Mouse (Mus musculus) midbrain, embryonic 12.5 days (tissue): ENCODE results near the gene Prkg1. TPM values are rescaled to one million over a fixed set of nuclear protein-coding genes. Genes with fewer than 3 reads are reported as not detected.

Experiments used
- ATAC-seq: fragments of 200-750 bp; cut with Nextera tagmentation; 2 replicates; pipeline ENCODE4 v1.8.0; 2017; ENCODE audit warnings: low read depth, moderate TSS enrichment, moderate library complexity; ENCODE audit not compliant: low FRiP score
- H3K27ac ChIP-seq: fragments of 300-500 bp; sonication (generic); replicated peaks from 2 replicates; pipeline ENCODE4 v1.5.1; 2016; ENCODE audit warnings: mild to moderate bottlenecking
- H3K27me3 ChIP-seq: fragments of 300-500 bp; sonication (generic); 2 replicates; pipeline ENCODE4 v1.6.1; 2016; ENCODE audit warnings: mild to moderate bottlenecking
- H3K36me3 ChIP-seq: fragments of 300-500 bp; sonication (generic); 2 replicates; pipeline ENCODE4 v1.6.1; 2016
- H3K4me1 ChIP-seq: fragments of 300-500 bp; sonication (generic); 2 replicates; pipeline ENCODE4 v1.6.1; 2016
- H3K4me2 ChIP-seq: fragments of 300-500 bp; sonication (generic); replicated peaks from 2 replicates; pipeline ENCODE4 v1.6.1; 2016; ENCODE audit warnings: mild to moderate bottlenecking, moderate library complexity
- H3K4me3 ChIP-seq: fragments of 300-500 bp; sonication (generic); 2 replicates; pipeline ENCODE4 v1.5.1; 2016; ENCODE audit warnings: mild to moderate bottlenecking
- H3K9ac ChIP-seq: fragments of 300-500 bp; sonication (generic); replicated peaks from 2 replicates; pipeline ENCODE4 v1.6.1; 2016; ENCODE audit warnings: mild to moderate bottlenecking, moderate library complexity
- H3K9me3 ChIP-seq: fragments of 300-500 bp; sonication (generic); 2 replicates; pipeline ENCODE4 v1.6.1; 2016; ENCODE audit warnings: mild to moderate bottlenecking
- WGBS: fragments of 180-500 bp; shearing (Covaris S2); methylation state at CpG from one replicate; pipeline ENCODE4 v1.1.7; 2016; 5-methylcytosine and 5-hydroxymethylcytosine counted together
- polyA plus RNA-seq: library from polyadenylated mRNA; unstranded; fragments of >200 nt; fragmentation: Nextera tagmentation; extraction: Ambion mirVana; gene quantifications from 2 replicates; pipeline ENCODE4 v1.2.1, GENCODE M21; 2016

Prkg1 gene
- polyA plus RNA-seq, 1 experiment from 2014 or later = 8.7 TPM

DNA sequence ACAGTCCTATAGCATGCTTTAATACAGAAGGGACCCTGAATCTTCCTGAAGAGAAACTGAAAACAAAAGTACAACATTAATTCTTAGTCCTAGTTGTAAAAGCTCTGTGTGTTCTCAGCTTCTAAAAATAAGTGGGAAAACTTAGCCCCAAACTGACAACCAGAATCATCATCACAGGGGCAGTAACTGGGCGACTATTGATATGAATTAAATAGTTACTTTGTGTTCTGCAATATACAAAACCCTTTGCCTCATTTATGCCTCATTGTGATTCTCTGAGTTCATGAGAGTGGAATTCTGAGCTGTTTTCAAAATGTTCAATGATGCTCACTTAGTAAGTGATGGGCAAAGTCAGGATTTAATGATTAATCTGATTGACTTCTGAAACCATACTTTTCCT lies 170.8 kb downstream of the Prkg1 start:
- Histone ChIP-seq H3K9ac (no peak overlapping the region), H3K4me2 (no peak overlapping the region), H3K4me1 (no peaks in the 10 kb centered on the region), H3K9me3 (no peaks in the 10 kb centered on the region), H3K4me3 (no peak overlapping the region), H3K36me3 (no peaks in the 10 kb centered on the region), H3K27me3 (no peaks in the 10 kb centered on the region), H3K27ac (no peak overlapping the region)
- no peak for ATAC-seq
- 74% methylated on average over 1 of the region's 1 CpGs for WGBS

DNA sequence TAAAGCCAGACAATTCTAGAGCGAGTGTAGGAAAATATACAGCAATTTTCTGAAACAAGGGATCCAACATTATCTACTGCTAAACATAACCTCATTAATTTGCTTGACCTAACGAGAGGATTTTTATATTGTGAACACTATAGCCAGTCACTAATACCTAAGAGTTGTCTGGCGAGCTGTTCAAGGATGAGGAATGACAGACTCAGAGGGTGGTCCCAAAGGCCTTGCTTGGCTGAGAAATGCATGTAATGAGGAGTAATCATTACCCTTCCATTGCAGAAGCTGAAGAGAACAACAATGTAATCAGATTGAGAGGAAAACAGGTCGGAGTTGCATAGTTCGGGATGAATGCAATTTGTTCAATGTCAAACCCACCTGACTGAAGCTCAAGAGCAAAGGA lies 174.1 kb downstream of the Prkg1 start:
- WGBS = 82% methylated on average over 5 of the region's 5 CpGs

DNA sequence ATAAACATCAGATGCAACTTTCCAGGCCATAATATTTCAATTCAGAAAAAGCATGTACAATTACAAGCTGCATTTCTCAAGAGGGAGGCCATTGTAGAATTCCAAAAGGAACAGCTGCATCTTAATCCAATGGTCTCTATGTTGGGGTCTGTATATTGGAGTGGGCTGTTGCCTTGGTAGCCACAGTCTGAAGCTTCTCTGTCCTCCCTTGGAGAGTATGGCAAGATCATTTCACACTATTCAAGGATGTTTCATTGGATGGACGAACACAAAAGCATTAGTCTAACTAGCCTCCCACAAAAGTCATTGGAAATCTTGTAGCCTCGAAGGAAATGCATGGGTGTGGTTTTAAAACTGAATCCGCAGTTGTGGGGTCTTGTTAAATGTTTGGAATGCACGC lies 187.7 kb downstream of the Prkg1 start:
- Histone ChIP-seq H3K36me3 (no peaks in the 10 kb centered on the region), H3K4me3 (no peak overlapping the region), H3K27me3 (no peaks in the 10 kb centered on the region), H3K9me3 (no peaks in the 10 kb centered on the region), H3K9ac (no peak overlapping the region), H3K4me1 (no peaks in the 10 kb centered on the region), H3K27ac (no peak overlapping the region), H3K4me2 (no peak overlapping the region)
- ATAC-seq = 0 out of 2 replicates have a peak, but pooled peaks have one; percentile 34
- WGBS = 26% methylated on average over 4 of the region's 4 CpGs

More for the DNA sequence above, 174.1 kb downstream of the Prkg1 start:
- no peaks in the 10 kb centered on the region for H3K9me3 ChIP-seq
- no peak for ATAC-seq
- no peak overlapping the region for H3K4me3 ChIP-seq
- H3K9ac ChIP-seq = no peak overlapping the region
- H3K4me1 ChIP-seq = no peaks in the 10 kb centered on the region
- H3K4me2 ChIP-seq = no peak overlapping the region
- H3K27me3 ChIP-seq = no peaks in the 10 kb centered on the region
- no peak overlapping the region for H3K27ac ChIP-seq
- H3K36me3 ChIP-seq = no peaks in the 10 kb centered on the region

DNA sequence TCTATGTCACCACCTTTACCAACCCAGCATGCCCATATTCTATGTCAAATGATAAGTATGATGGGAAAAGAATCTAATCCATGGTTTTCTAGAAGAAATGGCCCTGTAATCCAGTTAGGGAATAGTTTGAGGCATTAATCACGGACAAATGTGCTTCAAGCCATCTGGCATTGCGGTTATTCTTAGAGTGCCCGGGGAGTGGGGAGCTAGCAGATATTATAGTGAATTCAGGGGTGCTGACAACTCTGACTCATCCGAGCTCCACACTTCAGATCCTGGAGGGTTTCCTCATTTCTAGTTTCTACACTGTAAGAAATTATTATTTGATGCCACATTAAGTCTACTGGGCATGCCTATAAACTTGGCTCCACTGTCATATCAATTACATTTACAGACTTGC lies 200.5 kb downstream of the Prkg1 start:
- Histone ChIP-seq H3K27ac (no peak overlapping the region), H3K9me3 (no peaks in the 10 kb centered on the region), H3K4me2 (no peak overlapping the region), H3K36me3 (no peaks in the 10 kb centered on the region), H3K27me3 (no peaks in the 10 kb centered on the region), H3K4me1 (no peaks in the 10 kb centered on the region), H3K4me3 (no peak overlapping the region), H3K9ac (no peak overlapping the region)
- no peak for ATAC-seq
- WGBS = 93% methylated on average over 4 of the region's 4 CpGs

DNA sequence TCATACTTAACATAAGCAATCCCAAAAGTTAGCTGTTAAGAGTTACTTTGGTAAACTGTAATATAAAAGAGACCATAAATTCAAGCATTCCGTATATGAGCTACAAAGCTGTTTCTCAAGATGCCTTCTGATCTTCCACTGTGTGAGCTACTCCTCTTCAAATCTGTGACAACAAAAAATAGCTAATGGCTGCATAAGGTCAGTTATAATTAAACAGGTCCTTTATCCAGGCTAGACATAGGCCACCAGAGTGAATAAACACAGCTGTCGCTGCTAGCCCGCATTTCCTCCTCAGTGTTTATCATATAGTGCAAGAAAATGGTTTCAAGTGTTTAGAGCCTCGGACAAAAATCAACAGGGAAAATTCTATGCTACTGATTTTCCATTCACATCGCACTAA lies 218.8 kb downstream of the Prkg1 start:
- Histone ChIP-seq H3K4me1 (no peaks in the 10 kb centered on the region), H3K27me3 (no peaks in the 10 kb centered on the region), H3K4me3 (no peak overlapping the region), H3K36me3 (no peaks in the 10 kb centered on the region), H3K9ac (no peak overlapping the region), H3K27ac (no peak overlapping the region), H3K4me2 (no peak overlapping the region), H3K9me3 (no peaks in the 10 kb centered on the region)
- WGBS = 73% methylated on average over 5 of the region's 5 CpGs
- ATAC-seq = no peak

DNA sequence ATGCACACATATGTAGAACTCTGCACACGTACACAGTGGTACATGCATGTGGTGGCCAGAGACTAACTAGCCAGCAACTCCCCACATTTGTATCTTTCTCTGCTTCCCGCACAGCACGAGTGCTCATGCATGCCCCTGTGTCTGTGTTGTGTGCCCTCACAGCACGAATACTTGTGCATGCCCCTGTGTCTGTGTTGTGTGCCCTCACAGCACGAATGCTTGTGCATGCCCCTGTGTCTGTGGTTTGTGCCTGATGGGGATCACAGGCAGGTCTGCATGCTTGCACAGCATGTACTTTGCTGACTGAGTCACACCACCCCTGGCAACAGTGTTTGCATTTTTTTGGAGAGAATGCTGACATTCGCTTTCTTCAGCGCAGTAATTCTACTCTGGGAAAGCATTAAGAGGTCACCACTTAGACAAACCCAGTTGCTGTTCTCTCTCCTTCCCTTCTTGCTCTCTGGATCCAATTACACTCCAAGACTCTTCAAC lies 233.5 kb downstream of the Prkg1 start:
- Histone ChIP-seq H3K9me3 (no peaks in the 10 kb centered on the region), H3K4me2 (no peak overlapping the region), H3K4me1 (0 out of 2 replicates have a peak, but pooled peaks cover 3% of the 10 kb centered on the region), H3K36me3 (no peaks in the 10 kb centered on the region), H3K4me3 (no peak overlapping the region), H3K27ac (no peak overlapping the region), H3K27me3 (no peaks in the 10 kb centered on the region), H3K9ac (no peak overlapping the region)
- 74% methylated on average over 7 of the region's 7 CpGs for WGBS
- ATAC-seq = no peak

DNA sequence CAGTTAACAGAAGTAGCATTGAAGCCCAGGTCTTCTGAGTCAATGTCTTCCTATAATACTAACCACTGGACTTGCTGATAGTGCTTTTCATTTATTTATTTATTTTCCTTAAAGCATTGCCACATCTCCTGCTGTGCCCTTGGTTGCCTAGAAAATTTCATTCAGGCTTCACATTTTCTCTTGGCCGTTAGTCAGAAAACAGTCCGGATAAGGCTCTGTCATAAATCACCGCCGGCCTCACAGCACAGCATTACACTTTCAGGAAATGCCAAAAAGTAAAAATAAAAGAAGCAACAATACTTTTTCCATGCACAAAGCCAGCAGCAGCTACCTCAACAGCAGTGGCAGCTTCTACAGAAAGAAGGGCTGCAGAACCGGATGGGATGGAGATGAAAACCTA lies 234.2 kb downstream of the Prkg1 start:
- Histone ChIP-seq H3K9me3 (no peaks in the 10 kb centered on the region), H3K4me3 (no peak overlapping the region), H3K27me3 (no peaks in the 10 kb centered on the region), H3K36me3 (no peaks in the 10 kb centered on the region), H3K27ac (no peak overlapping the region), H3K4me2 (no peak overlapping the region), H3K4me1 (0 out of 2 replicates have a peak, but pooled peaks cover 3% of the 10 kb centered on the region), H3K9ac (no peak overlapping the region)
- no peak for ATAC-seq
- 72% methylated on average over 5 of the region's 5 CpGs for WGBS

DNA sequence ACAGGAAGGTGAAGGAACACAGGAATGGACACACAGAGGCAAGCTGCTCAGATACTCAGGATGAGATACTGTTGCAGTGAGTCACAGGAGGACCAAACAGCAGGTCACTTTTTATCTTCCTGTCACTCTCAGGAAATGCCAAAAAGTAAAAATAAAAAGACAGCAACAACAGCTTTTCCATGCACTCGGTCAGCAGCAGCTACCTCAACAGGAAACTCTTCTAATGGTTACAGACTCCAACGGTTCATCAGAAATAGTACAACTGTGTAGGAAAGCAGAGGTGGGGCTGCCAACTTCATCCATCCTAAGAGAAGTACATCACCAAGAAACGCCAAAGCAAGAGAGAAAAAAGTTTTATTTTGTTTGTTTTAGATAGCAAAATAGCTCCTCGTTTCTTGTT lies 234.9 kb downstream of the Prkg1 start:
- Histone ChIP-seq H3K9me3 (no peaks in the 10 kb centered on the region), H3K4me1 (0 out of 2 replicates have a peak, but pooled peaks cover 3% of the 10 kb centered on the region), H3K27me3 (no peaks in the 10 kb centered on the region), H3K36me3 (no peaks in the 10 kb centered on the region), H3K4me3 (no peak overlapping the region), H3K27ac (no peak overlapping the region), H3K4me2 (no peak overlapping the region), H3K9ac (no peak overlapping the region)
- ATAC-seq = no peak
- WGBS = 81% methylated on average over 4 of the region's 4 CpGs

DNA sequence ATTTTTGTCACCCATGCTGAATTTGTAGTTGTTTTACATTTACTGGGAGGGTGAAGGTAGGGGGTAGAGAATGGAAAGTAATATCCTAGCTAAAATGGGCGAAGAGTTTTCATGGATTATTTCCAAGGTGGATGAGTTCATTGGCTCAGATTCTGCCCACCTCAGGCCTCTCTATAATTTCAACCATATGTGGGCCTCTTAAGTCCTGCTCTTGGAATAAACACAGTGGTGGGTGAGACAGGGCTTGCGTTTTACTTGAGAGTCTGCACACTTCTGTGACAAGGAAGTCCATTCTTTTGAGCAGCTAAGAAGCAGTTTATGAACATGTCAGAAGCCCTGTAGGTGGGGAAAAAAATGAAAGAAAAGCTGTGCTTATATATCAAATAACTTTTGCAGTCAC lies 250.3 kb downstream of the Prkg1 start:
- Histone ChIP-seq H3K4me1 (no peaks in the 10 kb centered on the region), H3K27ac (no peak overlapping the region), H3K9me3 (no peaks in the 10 kb centered on the region), H3K27me3 (no peaks in the 10 kb centered on the region), H3K4me3 (no peak overlapping the region), H3K4me2 (no peak overlapping the region), H3K9ac (no peak overlapping the region), H3K36me3 (no peaks in the 10 kb centered on the region)
- 84% methylated on average over 2 of the region's 2 CpGs for WGBS
- no peak for ATAC-seq

DNA sequence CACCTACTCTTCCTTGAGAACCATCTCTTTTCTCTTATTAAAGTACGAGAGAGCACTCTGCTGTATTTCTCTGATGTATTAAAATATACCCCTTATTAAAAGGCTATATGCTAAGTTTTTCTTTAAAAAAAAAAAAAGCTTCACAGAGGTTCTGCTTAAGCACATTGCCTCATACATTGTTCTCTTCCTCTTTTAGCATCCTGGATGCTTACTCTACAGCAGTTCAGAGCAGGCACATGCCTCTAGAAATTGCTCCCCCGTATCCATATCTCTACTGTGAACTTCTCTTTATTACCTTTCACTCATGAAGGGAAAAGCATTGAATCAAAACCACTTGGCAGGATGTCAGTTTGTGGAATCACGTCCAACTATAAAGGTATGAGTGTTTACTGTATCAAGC lies 257.0 kb downstream of the Prkg1 start:
- ATAC-seq = no peak
- H3K4me1 ChIP-seq = no peaks in the 10 kb centered on the region
- no peaks in the 10 kb centered on the region for H3K36me3 ChIP-seq
- no peaks in the 10 kb centered on the region for H3K9me3 ChIP-seq
- no peaks in the 10 kb centered on the region for H3K27me3 ChIP-seq
- no peak overlapping the region for H3K4me3 ChIP-seq
- no peak overlapping the region for H3K27ac ChIP-seq
- H3K4me2 ChIP-seq = no peak overlapping the region
- WGBS = 81% methylated on average over 3 of the region's 3 CpGs
- H3K9ac ChIP-seq = no peak overlapping the region

DNA sequence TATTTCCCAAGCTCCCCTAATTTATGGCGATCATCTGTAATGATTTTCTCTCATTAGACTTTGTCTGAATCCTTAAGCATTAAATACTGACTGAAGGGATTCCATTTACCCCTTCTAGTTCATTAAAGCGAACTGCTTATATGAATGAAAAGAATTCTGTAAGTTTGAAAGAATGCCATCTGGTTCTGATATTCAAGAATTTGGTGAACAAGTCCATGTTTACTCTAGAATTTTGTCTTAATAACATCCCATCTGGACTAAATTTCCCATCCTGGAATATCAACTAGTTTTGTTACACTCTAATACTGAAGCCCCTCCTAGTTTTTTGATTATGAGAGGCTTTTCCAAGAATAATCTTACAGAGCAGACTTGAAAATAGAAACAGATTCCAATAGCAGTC lies 258.5 kb downstream of the Prkg1 start:
- WGBS = 80% methylated on average over 2 of the region's 2 CpGs
- no peaks in the 10 kb centered on the region for H3K27me3 ChIP-seq
- H3K4me1 ChIP-seq = no peaks in the 10 kb centered on the region
- ATAC-seq = no peak
- H3K9ac ChIP-seq = no peak overlapping the region
- H3K36me3 ChIP-seq = no peaks in the 10 kb centered on the region
- no peaks in the 10 kb centered on the region for H3K9me3 ChIP-seq
- no peak overlapping the region for H3K27ac ChIP-seq
- H3K4me3 ChIP-seq = no peak overlapping the region
- no peak overlapping the region for H3K4me2 ChIP-seq

DNA sequence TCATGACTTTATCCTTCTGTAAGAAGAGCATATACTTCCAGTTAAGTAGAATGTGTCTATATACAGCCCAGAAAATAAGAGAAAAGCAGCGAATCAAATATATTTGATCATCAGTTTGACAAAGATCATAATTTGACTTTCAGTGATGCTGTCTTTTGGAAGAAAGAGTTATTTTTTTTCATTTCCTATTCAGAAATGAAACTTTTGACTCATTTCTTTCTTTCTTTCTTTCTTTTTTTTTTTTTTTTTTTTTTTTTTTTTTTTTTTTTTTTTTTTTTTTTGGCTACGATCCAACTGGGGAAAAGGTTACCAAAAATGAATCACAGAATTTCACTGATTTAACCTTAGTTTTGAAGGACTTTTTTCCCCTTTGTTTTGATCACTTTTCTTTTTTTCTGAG lies 259.8 kb downstream of the Prkg1 start:
- H3K9me3 ChIP-seq = no peaks in the 10 kb centered on the region
- H3K36me3 ChIP-seq = no peaks in the 10 kb centered on the region
- H3K4me1 ChIP-seq = no peaks in the 10 kb centered on the region
- H3K27ac ChIP-seq = no peak overlapping the region
- H3K27me3 ChIP-seq = no peaks in the 10 kb centered on the region
- ATAC-seq = no peak
- 95% methylated on average over 2 of the region's 2 CpGs for WGBS
- H3K4me3 ChIP-seq = no peak overlapping the region
- H3K4me2 ChIP-seq = no peak overlapping the region
- H3K9ac ChIP-seq = no peak overlapping the region

DNA sequence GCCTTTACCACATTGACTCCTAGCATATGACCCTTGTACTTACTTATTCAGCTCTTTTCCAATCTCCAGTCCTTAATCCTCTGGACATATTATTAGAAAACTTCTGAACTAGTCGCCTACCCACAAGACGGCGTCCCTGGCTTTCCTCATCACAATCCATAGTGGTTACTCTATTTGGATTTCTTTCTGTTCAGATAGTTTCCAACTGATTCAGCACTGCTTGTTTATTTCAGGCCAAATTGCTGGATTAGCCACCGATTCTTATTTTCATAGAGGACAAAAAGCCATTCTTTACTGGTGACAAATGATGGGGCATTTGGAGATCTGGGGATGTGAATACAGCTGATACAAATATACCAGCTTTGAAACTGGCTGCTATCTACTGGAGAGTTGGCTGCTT lies 267.4 kb downstream of the Prkg1 start:
- Histone ChIP-seq H3K4me2 (no peak overlapping the region), H3K4me3 (no peak overlapping the region), H3K9ac (no peak overlapping the region), H3K27me3 (no peaks in the 10 kb centered on the region), H3K4me1 (no peaks in the 10 kb centered on the region), H3K36me3 (no peaks in the 10 kb centered on the region), H3K9me3 (no peaks in the 10 kb centered on the region), H3K27ac (no peak overlapping the region)
- WGBS = 81% methylated on average over 4 of the region's 4 CpGs
- no peak for ATAC-seq
